Mouse (Mus musculus): Measurements from ENCODE around the gene Gmfg. TPM values are rescaled to one million over a fixed set of nuclear protein-coding genes. Genes with fewer than 3 reads are reported as not detected.

Gene Gmfg
- total and polyA plus RNA-seq, 2 experiments from 2014 or later, result 4.0 to 4.3 TPM

- no peak for ATAC-seq (ENCODE audit: low FRiP score)
- Histone ChIP-seq H3K4me3 (ENCODE audit: low read depth, low read length) (no peak overlapping the region), H3K27me3 (ENCODE audit: insufficient read depth, low read length) (no peaks in the 10 kb centered on the region)
These were observed 19.9 kb upstream of the Gmfg start for GRCm38 (mm10) chr7:28417368-28417767.

GRCm38 (mm10) chr7:28418096-28418670 is 19.1 kb upstream of the Gmfg start:
- Histone ChIP-seq H3K9ac (replicated peaks; ENCODE audit: low read length, poor library complexity, severe bottlenecking) (no peak overlapping the region), H3K27ac (ENCODE audit: low read depth, low read length) (no peak overlapping the region; the same call in 1 of the 2 replicates), H3K4me1 (ENCODE audit: insufficient read depth, low read length) (no peaks in the 10 kb centered on the region), H3K4me3 (ENCODE audit: low read depth, low read length) (no peak overlapping the region), H3K36me3 (ENCODE audit: insufficient read depth, low read length) (peaks cover 65% of the 10 kb centered on the region), H3K27me3 (ENCODE audit: insufficient read depth, low read length) (no peaks in the 10 kb centered on the region), H3K9me3 (ENCODE audit: low read length) (no peaks in the 10 kb centered on the region), H3K4me2 (ENCODE audit: low read depth, low read length, poor library complexity, severe bottlenecking) (no peak overlapping the region)
- TF ChIP-seq CTCF (IDR thresholded peaks at IDR 0.05), result no peak
- 80% methylated on average over 8 of the region's 8 CpGs for WGBS
- peak; percentile 39 for DNase-seq (ENCODE audit: low spot score)
- no peak for ATAC-seq (ENCODE audit: low FRiP score)

More at GRCm38 (mm10) chr7:28417368-28417767, 19.9 kb upstream of the Gmfg start:
- DNase-seq (ENCODE audit: low spot score), result no peak
- H3K36me3 ChIP-seq (ENCODE audit: insufficient read depth, low read length), result peaks cover 63% of the 10 kb centered on the region
- no peaks in the 10 kb centered on the region for H3K9me3 ChIP-seq (ENCODE audit: low read length)
- no peak overlapping the region for H3K9ac ChIP-seq (replicated peaks; ENCODE audit: low read length, poor library complexity, severe bottlenecking)
- TF ChIP-seq CTCF (IDR thresholded peaks at IDR 0.05), result peak; percentile 47
- no peak overlapping the region for H3K4me2 ChIP-seq (ENCODE audit: low read depth, low read length, poor library complexity, severe bottlenecking)
- H3K4me1 ChIP-seq (ENCODE audit: insufficient read depth, low read length), result no peaks in the 10 kb centered on the region
- H3K27ac ChIP-seq (ENCODE audit: low read depth, low read length), result no peak overlapping the region

- H3K36me3 ChIP-seq (ENCODE audit: insufficient read depth, low read length), result peaks cover 58% of the 10 kb centered on the region
- TF ChIP-seq CTCF (IDR thresholded peaks at IDR 0.05), result no peak
- no peak overlapping the region for H3K4me3 ChIP-seq (ENCODE audit: low read depth, low read length)
- no peaks in the 10 kb centered on the region for H3K9me3 ChIP-seq (ENCODE audit: low read length)
- ATAC-seq (ENCODE audit: low FRiP score) (no peak), DNase-seq (ENCODE audit: low spot score) (no peak)
- no peak overlapping the region for H3K9ac ChIP-seq (replicated peaks; ENCODE audit: low read length, poor library complexity, severe bottlenecking)
- no peaks in the 10 kb centered on the region for H3K4me1 ChIP-seq (ENCODE audit: insufficient read depth, low read length)
- H3K27me3 ChIP-seq (ENCODE audit: insufficient read depth, low read length), result no peaks in the 10 kb centered on the region
- WGBS, result 97% methylated on average over 2 of the region's 2 CpGs
- H3K27ac ChIP-seq (ENCODE audit: low read depth, low read length), result no peak overlapping the region
- no peak overlapping the region for H3K4me2 ChIP-seq (ENCODE audit: low read depth, low read length, poor library complexity, severe bottlenecking)
These were observed 17.8 kb upstream of the Gmfg start for GRCm38 (mm10) chr7:28419416-28419815.

- Histone ChIP-seq H3K4me3 (ENCODE audit: low read depth, low read length) (no peak overlapping the region), H3K27ac (ENCODE audit: low read depth, low read length) (no peak overlapping the region), H3K27me3 (ENCODE audit: insufficient read depth, low read length) (no peaks in the 10 kb centered on the region), H3K4me2 (ENCODE audit: low read depth, low read length, poor library complexity, severe bottlenecking) (no peak overlapping the region), H3K4me1 (ENCODE audit: insufficient read depth, low read length) (no peaks in the 10 kb centered on the region), H3K36me3 (ENCODE audit: insufficient read depth, low read length) (peaks cover 46% of the 10 kb centered on the region), H3K9me3 (ENCODE audit: low read length) (no peaks in the 10 kb centered on the region), H3K9ac (replicated peaks; ENCODE audit: low read length, poor library complexity, severe bottlenecking) (no peak overlapping the region)
- WGBS, result 83% methylated on average over 1 of the region's 1 CpGs
- DNase-seq (ENCODE audit: low spot score) (no peak), ATAC-seq (ENCODE audit: low FRiP score) (no peak)
- no peak for TF ChIP-seq CTCF (IDR thresholded peaks at IDR 0.05)
These were observed 14.2 kb upstream of the Gmfg start for GRCm38 (mm10) chr7:28423018-28423417.

- DNase-seq (ENCODE audit: low spot score) (no peak), ATAC-seq (ENCODE audit: low FRiP score) (no peak)
- Histone ChIP-seq H3K4me3 (ENCODE audit: low read depth, low read length) (no peak overlapping the region), H3K4me1 (ENCODE audit: insufficient read depth, low read length) (no peaks in the 10 kb centered on the region), H3K4me2 (ENCODE audit: low read depth, low read length, poor library complexity, severe bottlenecking) (no peak overlapping the region), H3K36me3 (ENCODE audit: insufficient read depth, low read length) (peaks cover 19% of the 10 kb centered on the region), H3K27ac (ENCODE audit: low read depth, low read length) (no peak overlapping the region), H3K9ac (replicated peaks; ENCODE audit: low read length, poor library complexity, severe bottlenecking) (no peak overlapping the region), H3K9me3 (ENCODE audit: low read length) (no peaks in the 10 kb centered on the region), H3K27me3 (ENCODE audit: insufficient read depth, low read length) (no peaks in the 10 kb centered on the region)
- no peak for TF ChIP-seq CTCF (IDR thresholded peaks at IDR 0.05)
These were observed 9.5 kb upstream of the Gmfg start for GRCm38 (mm10) chr7:28427738-28428137.

GRCm38 (mm10) chr7:28430512-28430911 is 6.7 kb upstream of the Gmfg start:
- H3K36me3 ChIP-seq (ENCODE audit: insufficient read depth, low read length), result peaks cover 10% of the 10 kb centered on the region; the same call in 1 of the 2 replicates
- no peak overlapping the region for H3K4me2 ChIP-seq (ENCODE audit: low read depth, low read length, poor library complexity, severe bottlenecking)
- H3K4me1 ChIP-seq (ENCODE audit: insufficient read depth, low read length), result peaks cover 6% of the 10 kb centered on the region; the same call in 1 of the 2 replicates
- H3K27me3 ChIP-seq (ENCODE audit: insufficient read depth, low read length), result no peaks in the 10 kb centered on the region
- no peak overlapping the region for H3K4me3 ChIP-seq (ENCODE audit: low read depth, low read length)
- H3K9me3 ChIP-seq (ENCODE audit: low read length), result no peaks in the 10 kb centered on the region
- ATAC-seq (ENCODE audit: low FRiP score), result no peak
- no peak for DNase-seq (ENCODE audit: low spot score)
- no peak overlapping the region for H3K27ac ChIP-seq (ENCODE audit: low read depth, low read length)
- WGBS, result 86% methylated on average over 1 of the region's 1 CpGs
- no peak for TF ChIP-seq CTCF (IDR thresholded peaks at IDR 0.05)
- H3K9ac ChIP-seq (replicated peaks; ENCODE audit: low read length, poor library complexity, severe bottlenecking), result no peak overlapping the region

Data from midbrain, postnatal 0 days (tissue).